Mouse (Mus musculus) spleen, embryonic (tissue): ENCODE data around the gene Grwd1.

ENCODE experiments used
- CTCF ChIA-PET: fragments of 350-600 bp; sonication (Branson Sonifier 250); formaldehyde crosslinking; loops from one replicate; lab custom pipeline; 2022; lab: Charles Lee

Grwd1 gene

DNA sequence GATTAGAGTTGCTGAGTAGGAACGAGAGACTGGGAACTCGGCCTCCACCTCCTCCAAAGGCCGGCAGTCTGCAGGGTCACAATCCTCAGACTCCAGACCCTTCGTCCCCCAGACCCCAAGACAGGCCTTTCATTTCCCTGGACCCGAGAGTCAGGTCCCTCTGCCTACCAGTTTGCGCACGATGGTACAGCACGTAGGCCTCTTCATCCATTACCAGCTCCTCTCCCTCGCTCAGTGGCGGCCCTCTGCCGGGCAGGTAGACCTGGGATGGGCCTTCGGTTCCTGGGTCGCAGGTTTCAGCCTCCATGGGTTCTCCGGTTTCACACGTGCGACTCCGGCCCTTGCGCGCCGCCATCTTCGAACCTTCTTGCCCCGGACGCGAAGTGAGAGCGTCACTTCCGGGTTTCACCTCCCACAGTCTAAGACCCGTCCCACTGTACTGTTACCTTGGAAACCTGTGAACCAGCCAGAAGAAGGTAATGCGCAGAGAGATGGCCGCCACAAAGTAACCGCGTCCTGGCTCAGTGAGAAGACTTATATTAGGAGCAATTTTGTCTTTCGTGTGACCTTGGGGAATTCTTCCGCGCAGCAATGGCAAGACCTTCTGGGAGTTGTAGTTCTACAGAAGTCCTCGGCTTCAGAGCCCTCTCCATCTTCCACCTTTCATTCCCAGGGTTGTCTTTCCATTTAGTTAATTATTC, at the start of gene Grwd1:
TSS of gene Grwd1 (minus strand) at position 518 of the 701 bp plus-strand sequence.
- CTCF ChIA-PET: no interaction called here

DNA sequence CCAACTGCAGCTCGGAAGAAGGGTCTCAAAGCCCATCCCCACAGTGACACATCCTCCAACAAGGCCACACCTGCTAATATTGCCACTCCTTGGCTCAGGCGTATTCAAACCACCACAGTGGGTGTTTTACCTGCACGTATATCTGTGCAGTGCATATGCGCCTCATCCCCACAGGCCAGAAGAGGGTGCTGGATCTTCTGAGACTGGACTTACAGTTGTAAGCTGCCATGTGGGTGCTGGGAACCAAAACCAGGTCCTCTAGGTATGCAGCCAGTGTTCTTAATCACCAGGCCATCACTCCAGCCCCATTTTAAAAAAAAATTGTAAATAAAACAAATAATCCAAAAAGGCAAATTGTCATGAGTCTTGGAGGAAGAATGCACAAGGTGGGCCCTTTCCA, 49.8 kb upstream of the Grwd1 start:
- CTCF ChIA-PET: no interaction called here

DNA sequence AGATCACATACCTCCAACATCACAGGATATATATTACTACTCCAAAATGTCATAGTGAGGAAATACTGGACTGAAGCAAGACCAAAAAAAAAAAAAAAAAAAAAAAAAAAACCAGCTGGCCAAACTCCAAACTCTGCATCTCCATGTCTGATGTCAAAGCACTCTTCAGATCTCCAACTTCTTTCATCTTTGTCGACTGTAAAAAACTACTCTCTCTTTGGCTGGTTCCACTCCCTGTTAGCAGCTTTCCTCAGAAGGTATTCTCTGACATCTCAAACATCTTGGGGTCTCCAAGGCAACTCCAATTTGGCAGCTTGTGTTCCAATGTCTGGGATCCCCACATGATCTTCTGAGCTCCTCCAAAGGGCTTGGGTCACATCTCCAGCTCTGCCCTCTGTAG, 47.5 kb upstream of the Grwd1 start, which contains the start of gene Grin2d:
TSS of gene Grin2d (minus strand) at position 101 of the 400 bp plus-strand sequence.
- CTCF ChIA-PET: interaction anchor here (0.6 kb wide), 1 partner anchor 42 kb away, joined by 4 read pairs; no protein-coding TSS in a partner anchor

GRCm38 (mm10) chr7:45876895-45877294, 46.2 kb upstream of the Grwd1 start:
- CTCF ChIA-PET: no interaction called here

DNA sequence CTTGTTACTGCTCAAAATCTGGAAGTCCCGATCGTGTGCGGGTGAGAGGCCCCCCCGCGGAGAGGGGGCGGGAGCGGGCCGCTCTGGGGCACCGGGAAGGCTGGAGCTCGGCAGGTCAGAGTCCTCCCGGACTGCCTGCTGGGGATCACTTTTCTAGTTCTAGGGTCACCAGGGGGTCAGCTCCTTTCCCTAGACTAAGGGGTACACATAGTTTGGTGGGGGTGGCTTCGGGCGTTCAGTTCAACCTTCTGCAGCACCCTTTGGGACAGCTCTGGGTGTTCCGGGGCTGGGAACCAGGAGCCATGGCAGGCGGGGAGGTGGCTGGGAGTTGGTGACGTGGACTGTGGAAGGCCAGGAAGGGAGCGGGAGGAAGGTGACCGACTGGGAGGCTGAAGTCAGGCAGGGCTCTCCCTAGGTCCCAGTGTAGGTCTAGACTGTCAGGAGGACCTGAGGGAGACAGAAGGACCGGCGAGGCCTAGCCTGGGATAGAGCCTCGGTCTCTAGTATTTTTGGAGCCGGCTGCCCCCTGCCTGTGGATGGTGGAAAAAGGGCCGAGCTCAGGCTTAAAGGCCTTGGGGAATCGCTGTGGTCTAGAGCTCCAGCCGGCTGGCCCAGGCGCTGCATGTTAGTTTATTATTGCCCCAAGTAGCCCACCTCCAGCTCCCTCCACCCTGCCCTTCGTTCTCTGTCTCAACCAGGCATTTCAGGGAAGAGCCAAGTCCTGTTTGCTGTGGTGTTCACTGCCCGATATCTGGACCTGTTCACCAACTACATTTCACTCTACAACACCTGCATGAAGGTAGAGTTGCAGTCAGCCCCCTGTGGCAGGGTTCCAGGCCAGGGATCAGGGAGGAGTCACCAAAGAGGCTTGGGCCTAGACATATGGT, 42.6 kb upstream of the Grwd1 start:
- CTCF ChIA-PET: interaction anchor here (0.6 to 1.7 kb wide), 5 partner anchors 16 to 155 kb away, joined by 3 to 6 read pairs (median 3); partner anchors contain the start of gene Emp3

GRCm38 (mm10) chr7:45872624-45873023, 41.9 kb upstream of the Grwd1 start, which contains the start of gene Kdelr1:
Gene Kdelr1, plus strand, starts transcription at chr7:45872772.
- CTCF ChIA-PET: interaction anchor here (0.6 to 1.7 kb wide), 5 partner anchors 49 to 835 kb away, joined by 3 to 6 read pairs (median 3); partner anchors contain the start of gene Emp3

DNA sequence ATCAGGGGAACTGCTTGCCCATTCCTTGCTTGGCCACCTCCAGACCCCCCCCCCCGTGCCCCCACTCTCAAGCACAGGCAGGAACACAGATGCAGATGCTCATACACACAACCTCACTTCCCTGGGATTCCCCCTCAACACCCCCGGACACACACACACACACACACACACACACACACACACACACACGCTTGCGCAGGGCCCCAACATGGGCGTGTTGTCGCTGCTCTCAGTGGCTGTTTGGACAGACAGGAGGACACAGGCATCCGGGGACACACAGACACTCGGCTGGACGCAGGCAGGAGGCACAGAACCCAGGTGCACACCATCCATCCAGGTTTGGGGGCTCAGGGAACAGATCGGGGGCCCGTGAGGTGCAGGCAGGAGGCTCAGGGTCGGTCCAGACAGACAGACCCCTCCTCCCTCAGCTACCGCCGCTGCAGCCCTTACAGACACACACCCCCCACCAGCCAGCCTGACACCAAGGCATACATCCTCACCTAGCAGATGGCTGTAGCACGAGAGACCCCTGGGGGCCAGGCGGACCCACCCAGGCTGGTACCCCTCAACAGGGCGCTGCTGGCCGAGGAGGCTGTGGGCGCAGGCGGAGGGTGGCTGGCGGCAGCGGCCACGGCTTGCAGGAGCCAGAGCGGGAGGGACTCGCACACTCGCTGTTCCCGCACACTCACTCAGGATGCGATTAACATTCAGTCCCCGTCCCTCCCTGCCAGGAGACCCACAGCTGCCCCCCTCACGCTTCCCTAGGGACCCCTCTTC, 39.7 kb upstream of the Grwd1 start:
- CTCF ChIA-PET: no interaction called here

- CTCF ChIA-PET: no interaction called here
Observed at GRCm38 (mm10) chr7:45869787-45870186, 39.0 kb upstream of the Grwd1 start.

GRCm38 (mm10) chr7:45869107-45869670, 38.4 kb upstream of the Grwd1 start:
- CTCF ChIA-PET: interaction anchor here (0.6 to 0.7 kb wide), 3 partner anchors 36 to 145 kb away, joined by 3 to 9 read pairs (median 6); no protein-coding TSS in a partner anchor

DNA sequence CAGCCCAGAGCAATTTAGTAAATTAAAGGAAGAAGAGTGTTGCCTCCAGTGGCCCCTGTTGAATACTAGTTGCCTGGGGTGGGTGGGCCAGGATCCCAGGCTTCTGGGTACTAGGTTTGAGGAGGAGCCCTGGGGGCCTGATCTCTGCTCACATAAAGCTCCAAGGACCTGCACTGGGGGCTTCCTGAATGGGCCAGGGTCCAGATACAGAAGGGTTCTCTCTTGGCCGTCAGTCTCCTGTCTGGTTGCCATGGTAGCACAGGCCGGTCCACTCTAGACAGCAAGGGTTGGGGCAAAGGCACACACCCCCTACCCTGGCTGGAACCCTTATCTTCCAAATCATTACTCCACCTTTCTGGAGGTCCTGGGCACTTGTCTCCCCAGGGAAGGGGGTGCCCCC, 37.1 kb upstream of the Grwd1 start:
- CTCF ChIA-PET: interaction anchor here (0.6 to 1.1 kb wide), 2 partner anchors 52 to 128 kb away, joined by 3 read pairs; no protein-coding TSS in a partner anchor

DNA sequence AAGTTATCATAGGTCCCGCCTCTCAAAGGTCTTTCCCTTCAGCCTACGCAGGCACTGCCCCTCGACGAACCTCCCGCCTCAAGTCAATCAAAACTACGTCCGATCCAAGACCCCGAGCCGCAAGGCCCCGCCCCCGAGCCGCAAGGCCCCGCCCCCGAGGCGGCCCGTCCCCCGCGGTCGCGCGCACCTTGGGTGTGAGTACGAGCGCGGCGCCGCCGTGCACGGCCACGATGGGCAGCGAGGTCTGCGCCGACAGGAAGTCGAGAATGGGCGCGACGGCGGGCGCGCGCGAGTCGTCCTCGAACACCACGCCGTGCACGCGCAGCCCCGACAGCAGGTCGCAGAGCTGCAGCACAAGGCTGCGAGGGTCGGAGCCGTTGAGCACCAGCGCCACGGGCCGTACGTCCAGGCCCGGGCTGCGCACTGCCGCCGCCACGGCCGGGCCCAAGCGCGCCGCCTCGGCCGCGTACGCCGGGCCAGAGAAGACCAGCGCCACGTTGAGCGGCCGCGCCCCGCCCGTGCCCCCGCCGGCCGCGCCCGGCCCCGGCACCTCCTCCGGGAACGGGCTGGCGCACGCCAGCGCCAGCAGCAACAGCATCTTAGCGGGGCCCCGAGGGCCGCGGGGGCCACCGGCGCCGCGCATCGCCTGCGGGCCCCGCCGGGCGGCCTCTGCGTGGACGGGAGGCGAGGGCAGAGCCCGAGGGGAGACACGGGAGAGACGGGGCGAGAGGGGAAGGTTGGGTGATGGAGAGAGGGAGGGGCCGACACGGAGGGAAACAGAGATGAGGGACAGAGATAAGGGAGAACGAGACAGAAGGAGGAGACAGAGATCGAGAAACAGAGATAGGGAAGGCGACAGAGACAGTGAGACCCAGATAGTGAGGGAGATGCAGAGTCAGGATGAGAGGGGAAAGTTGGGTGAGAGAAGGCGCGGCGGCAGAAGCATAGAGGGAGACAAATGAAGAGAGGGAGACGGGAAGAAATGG, 35.5 kb upstream of the Grwd1 start:
- CTCF ChIA-PET: no interaction called here

DNA sequence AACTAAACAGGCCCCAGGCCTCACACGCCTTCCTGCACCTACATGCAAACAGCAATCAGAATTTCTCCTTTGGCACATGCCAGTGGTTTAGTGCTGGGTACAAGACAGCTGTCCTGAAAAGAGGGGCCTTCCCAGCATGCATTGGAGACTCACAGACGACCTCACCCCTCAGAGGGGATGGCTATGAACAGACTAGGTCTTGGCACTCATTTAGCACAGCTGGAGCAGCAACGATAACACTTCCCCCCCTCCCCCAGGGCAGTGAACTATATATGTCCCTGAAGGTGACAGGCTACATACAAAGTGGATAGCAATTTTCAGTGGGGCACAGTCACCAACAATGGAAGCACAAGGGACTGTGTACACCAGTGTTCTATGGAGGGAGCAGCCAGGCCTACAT, 33.7 kb upstream of the Grwd1 start:
- CTCF ChIA-PET: no interaction called here

DNA sequence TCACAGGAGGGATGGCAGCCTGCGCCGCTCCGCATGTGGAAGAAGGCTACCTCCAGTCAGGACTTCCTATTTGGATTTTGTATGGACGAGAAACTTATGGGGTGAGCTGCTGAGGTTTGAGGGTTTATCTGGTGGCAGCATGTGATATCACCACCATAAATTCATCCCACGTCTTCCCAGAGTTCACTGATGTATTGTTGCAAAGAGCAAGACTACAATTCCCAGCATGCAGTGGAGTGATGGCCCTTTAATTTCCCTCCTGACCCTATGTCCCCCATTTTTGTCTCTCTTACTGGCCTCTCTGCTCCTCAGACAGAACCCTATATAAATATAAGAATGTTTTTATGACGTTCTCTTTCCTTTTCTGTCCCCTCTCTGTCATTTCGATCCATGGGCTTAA, 32.1 kb upstream of the Grwd1 start:
- CTCF ChIA-PET: no interaction called here

DNA sequence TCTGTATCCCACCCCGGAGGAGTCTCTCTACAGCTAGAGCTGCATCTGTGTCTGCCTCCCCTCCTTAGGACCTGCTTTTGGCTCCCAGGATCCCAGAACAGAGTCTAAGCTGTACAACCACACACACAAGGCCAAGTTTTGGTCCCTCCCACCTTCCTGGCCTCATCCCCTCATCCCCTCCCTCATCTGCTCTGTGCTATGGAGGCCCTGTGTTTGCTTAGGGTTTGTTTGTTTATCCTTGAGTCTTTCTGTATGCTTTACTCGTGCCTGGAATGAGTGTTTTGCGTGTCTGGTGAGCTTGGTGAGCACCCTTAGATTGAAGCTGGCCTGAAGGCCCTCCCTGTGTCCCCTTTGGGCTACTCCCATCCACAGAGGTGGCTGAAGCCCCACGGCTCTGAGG, 28.3 kb upstream of the Grwd1 start:
- CTCF ChIA-PET: no interaction called here

- CTCF ChIA-PET: no interaction called here
Observed at GRCm38 (mm10) chr7:45856950-45857901, 26.5 kb upstream of the Grwd1 start.

DNA sequence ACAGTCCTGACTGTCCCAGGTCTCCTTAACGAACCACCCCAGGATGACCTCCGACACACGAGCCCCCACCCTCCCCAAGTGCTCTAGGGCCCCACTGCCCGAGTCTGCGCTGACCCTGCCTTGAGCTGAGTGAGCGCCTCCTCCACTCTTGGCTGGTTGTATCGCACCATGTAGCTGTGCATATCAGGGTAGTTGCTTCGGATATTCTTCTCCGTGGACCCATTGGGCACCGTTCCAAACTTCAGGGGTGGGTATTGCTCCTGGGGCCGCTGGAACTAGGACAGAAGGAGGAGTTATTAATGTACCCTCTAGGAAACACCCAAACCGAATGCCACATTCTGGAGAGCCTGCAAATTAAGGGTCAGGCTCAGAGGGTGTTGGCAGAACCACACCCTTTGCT, 22.3 kb upstream of the Grwd1 start:
- CTCF ChIA-PET: interaction anchor here (0.5 kb wide), 1 partner anchor 10 kb away, joined by 6 read pairs; no protein-coding TSS in a partner anchor

DNA sequence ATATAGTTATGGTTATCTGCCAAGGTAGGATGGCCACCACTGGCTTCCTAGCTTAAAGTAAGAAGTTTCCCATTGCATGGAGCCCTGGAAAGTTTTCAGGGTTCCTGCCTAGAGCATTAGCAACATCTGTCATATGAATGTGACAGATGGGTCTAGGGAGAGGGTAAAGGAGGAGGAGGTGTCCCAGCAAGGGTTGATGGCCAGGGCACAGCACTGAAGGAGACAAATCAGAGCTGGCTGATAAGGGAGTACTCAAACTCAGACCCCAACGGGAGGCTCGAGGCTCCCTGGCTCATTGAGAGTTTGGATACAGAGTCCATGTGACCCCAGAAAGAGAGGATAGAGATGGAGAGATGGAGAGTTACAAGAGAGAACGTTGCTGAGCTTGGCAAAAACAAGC, 19.9 kb upstream of the Grwd1 start:
- CTCF ChIA-PET: no interaction called here

DNA sequence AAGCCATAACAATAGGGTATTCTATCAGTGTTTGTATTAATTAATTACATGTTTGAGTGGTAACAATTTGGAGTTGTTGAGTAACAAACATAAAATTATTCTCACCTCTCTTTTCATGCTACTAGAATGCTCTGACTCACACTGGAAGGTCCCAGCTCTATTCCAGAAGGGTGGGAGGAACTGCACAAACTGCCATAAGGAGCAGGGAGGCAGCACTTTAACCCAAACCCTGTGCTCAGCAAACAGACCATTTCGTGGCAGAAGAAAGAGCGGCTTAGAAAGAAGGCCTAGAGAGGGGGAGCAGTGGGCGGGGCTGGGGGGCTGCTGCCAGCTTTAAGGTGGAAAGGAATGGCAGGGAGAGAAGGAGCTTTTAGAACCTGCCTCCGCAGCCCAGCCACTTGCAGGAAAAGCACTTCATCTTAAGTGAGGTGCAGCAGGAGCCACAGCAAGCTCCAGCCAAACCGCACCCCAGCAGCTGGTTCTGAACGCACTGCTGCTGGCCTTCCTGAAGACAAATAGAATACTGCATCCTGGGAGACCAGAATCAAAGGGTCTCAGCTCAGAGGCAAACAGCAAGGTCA, 17.8 kb upstream of the Grwd1 start:
- CTCF ChIA-PET: no interaction called here
